Mouse (Mus musculus): ENCODE measurements around the gene Trmt44.

- TF ChIP-seq CTCF (IDR thresholded peaks at IDR 0.05; ENCODE audit: insufficient read depth, low read length) (no peak), POLR2A (IDR thresholded peaks at IDR 0.05; ENCODE audit: borderline replicate concordance, extremely low read depth, low read depth, low read length) (no peak)
Observed at GRCm38 (mm10) chr5:35541059-35541790, 33.6 kb downstream of the Trmt44 start.

All from lung, adult 2 months (tissue).